Mouse (Mus musculus) urinary bladder, postnatal 25 days (tissue): Measurements from ENCODE around the gene Zbtb12.
"Not testable (repeated sequence)": the region's sequence is repeated elsewhere in the genome, so short reads cannot be mapped to it uniquely, and the experiment has no call there.

Source experiments
- DNase-seq: peaks from one replicate; pipeline ENCODE4 v3.0.0; 2022; ENCODE audit warnings: low spot score

Zbtb12 gene

DNA sequence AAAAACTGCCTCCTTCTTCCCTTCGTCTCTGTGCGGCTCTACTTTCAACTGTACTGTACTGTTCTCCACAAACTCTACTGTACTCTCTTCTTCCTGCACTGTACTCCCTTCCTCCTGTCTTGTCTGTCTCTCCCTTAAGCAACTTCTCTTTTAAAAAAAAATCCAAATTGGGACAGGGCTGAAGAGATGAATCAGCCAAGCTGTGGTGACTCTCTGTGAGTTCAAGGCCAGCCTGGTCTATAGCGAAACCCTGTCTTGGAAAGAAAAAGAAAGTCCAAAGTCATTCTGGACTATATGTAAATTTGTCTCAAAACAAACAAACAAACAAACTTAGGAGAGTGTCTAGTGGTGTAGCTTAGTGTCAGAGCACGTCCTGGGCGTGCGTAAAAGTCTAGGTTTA, 5.0 kb upstream of the Zbtb12 start:
- DNase-seq, result no peak

DNA sequence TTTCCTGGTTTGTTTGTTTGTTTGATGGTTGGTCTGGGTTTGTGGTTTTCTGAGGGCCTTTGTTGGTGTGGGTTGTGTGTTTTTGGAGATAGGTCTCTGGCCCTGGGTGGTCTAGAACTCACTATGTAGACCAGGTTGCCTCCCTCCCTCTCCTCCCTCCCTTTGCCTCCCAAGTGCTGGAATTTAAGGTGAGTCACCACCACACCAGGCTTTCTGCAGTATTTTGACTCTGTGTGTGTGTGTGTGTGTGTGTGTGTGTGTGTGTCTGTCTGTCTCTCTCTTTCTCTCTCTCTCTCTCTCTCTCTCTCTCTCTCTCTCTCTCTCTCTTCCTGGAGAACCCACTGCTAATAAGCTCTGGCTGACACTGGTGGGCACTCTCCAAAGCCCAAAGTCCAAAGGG, 1.9 kb downstream of the Zbtb12 start:
- DNase-seq, result no peak

DNA sequence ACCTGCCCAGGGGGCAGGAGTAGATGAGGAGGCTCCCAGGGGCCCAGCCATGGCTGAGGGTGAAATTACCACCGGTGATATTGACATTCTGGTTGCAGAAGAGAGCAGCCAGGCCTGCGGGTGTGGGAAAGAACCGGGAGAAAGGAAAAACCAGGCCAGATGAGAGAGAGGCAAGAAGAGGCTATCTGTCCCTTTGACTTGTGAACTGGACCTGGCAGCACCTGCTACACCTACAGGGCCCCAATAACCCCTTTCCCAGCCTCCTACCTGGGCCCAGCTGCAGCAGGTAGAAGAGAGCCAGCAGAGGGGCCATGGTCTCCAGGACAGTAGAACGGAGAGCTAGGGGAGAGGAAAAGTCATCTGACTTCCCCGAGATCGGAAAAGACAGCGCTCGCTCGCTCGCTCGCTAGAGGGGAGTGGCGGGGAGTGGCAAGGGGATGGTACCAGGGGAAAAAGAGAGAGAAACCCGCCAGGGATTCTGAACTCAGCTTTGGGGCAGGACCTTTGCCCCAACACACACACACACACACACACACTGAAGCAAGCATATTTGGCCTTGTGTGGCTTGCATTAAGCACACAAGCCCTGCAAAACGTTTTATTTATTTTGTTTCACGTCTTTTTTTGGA, 2.5 kb downstream of the Zbtb12 start, which contains the start of gene Gm20547:
Gene Gm20547 (minus strand): TSS at position 360 of the 628 bp plus-strand sequence.
- no peak for DNase-seq

DNA sequence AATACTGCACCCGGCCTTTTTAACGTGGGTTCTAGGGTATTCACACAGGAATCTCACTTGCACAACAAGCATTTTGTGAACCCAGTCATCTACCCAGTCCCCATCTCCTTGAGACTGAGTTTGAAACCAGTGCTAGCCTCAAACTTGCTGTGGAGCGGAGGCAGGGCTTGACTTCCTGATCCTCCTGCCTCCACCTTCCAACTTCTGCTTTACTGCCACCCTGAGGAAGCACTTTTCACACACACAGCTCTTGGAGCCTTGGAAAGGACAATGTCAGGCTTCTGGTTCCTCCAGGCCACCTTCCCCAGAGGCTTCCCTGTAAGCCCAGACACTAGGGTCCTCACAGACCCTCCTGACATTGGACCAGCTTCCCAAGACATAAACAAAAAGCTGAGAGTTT, 4.0 kb downstream of the Zbtb12 start:
- no peak for DNase-seq

DNA sequence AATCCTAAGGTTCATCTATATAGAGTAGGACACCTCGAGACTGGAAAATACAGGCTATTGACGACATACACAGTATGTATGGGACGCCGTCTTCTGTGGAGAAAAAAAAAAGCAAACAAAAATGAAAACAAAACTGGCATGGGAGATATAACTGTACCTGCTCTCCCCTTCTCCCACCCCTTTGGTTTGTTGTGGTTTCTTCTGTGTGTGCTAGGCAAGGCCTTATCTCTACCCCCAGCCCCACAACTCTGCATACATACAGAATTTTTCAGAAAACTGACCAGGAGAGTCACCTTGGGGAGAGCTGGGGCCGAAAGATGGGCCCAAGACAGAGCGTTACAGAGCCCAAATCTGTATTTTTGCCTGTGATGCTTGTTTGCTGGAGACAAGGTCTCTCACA, 5.4 kb downstream of the Zbtb12 start:
- DNase-seq, result no peak

DNA sequence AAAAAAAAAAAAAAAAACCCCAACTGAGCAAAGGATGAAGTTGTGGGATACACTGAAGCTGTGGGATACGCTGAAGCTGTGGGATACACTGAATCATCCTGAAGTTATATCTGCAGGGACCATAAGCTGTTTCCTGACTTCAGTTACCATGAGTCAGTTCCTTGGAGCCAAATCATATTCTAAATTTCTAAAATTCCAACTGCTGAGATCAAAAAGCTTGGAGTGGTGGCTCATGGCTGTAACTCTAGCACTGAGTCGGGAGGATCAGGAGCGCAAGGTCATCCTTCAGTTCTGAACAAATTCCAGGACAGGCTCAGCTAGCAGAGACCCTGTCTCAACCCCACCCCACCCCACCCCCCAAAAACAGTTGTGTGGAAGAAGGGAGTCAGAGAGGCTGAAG, 6.3 kb downstream of the Zbtb12 start:
- DNase-seq, result no peak

DNA sequence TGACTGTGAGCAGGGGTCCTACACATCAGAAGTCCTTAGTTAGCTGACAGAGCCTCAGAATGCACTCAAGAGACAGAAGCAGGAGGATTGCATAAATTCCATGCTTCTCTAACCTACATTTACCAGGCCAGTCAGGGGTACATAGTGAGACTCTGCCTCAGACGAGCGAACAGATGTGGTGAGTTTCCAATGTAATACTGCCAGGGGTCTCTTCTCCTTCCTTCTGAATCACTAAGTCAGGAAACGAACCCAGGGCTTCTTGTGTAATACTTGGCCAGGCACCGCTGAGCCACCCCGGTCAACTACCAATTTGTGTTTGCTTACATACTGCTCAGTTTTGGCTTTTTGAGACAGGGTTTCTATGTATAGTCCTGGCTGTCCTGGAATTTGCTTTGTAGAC, 8.7 kb downstream of the Zbtb12 start:
- DNase-seq, result no peak

DNA sequence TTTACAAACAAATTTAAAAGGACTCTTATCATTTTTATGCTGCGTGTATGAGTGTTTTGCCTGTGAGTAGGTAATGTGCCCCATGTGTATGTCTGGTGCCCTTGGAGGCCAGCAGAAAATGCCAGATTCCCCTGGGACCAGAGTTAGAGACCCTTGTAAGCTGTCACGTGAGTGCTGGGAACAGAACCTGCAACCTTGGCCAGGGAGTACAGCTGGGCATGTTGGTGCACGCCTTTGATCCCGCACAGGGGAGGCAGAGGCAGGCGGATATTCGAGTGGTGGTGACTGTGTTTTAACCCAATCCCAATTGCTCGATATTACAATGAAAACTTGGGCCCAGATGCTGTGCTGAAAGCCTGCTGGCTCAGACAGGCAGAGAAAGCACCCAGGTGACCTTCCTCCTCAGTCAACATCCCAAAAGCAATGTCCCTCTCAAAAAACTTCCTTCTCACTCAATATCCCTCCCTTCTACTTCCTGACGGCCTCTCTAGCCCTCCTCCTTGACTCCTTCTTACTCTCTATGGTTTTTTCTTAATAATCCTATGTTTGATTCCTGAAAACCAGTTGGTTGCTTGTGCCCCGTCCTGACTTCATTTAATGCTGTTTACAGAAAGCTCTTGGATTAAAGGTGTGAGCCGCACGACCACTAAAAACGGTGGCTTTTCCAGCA, 10.9 kb downstream of the Zbtb12 start:
- DNase-seq, result no peak

DNA sequence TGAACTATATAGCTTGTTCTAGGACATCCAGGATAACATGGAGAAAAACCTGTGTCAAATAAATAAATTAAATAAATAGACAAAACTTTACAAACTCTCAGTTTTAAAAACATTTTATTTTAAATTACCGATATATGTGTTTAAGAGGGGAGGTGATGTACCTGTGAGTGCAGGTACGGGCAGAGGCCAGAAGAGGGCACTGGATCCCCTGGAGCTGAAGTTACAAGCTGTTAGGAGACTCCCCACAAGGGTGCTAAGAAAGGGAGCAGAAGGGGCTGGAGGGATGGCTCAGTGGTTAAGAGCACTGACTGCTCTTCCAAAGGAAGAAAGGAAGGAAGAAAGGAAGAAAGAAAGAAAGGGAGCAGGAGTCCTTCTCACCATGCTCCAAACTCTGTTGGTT, 12.1 kb downstream of the Zbtb12 start:
- DNase-seq, result no peak

DNA sequence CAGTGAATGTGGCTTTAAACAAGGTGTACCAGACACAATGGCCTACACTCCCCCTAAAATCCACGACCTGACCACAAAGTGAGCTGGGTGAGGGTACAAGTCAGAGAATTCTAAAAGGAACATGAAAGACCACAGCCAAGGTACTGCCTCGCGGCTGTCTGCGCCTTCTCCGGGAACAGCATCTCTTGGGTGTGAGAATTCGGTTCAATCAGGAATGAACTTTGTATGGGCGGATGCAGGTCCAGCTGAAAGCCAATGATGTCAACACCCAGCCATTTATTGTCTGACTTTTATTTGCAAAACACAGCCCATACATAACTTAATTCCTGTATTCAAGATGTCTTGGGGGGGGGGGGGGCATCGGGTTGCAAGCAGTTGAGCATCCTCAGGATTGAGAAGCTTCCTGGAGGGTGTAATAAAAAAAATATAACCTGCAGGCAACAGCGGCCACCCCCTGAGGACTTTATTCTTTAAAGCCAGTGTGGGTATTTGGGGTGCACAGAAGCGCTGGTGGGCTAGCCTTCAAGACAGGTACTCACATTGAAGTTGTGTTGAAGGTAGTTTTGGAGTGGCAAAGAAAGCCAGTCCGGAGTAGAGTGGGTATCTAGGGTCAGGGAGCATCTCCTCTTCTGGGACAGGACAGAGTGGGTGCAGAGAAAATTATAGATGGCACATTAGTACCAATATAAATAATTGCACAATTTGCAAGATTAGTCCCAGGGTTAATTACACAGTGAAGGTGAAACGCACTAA, 14.0 kb downstream of the Zbtb12 start:
- DNase-seq, result no peak

DNA sequence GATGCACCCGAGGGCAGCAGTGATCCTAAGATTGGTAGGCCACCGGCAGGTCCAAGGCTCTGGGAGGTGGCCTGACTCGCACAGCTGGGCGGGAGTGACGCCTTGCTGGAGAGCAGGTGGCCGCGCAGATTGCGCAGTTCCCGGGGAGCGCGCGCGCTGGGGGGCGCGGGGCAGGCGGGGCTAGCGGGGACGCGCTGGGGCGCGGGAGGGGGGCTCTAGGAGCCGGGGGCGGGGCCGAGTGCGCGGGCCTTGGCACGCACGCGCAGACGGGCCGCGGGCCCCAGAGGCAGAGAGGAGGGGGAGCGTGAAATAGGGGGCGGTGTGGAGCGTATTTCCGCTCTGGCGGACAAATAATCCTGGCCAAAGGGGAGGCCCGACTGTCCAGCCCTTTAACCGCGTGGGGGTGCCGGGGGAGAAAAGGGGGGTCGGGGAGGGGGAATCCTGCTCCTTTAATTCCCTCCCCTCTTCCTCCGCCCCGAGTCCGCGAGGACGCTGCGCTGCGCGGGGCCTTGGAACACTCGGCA, 14.9 kb downstream of the Zbtb12 start:
- peak; percentile 94 for DNase-seq

DNA sequence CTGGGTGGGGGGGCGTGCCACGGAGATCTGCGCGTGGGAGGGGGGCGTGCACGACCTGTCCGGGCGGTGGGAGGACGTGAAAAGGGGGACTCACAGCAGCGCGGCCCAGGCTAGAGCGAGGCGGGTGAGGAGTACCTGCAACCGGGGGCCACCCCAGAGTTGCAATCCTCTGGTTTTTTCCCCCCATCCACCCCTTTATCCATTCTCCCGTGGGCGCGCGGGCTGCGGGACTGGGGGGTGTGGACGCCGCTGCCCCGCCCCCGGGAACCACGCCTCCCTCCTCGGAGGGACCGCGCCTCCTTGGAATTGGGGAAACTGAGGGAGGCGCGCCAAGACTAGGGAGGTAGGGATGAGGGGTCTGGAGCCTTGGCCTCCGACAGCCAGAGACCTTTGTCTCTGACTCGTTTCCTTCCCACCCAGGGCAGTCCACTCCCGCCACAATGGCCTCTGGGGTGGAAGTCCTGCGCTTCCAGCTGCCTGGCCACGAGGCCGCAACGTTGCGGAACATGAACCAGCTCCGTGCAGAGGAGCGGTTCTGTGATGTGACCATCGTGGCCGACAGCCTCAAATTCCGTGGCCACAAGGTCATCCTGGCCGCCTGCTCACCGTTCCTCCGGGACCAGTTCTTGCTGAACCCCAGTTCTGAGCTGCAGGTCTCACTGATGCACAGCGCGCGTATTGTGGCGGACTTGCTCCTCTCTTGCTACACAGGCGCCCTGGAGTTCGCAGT, 15.7 kb downstream of the Zbtb12 start:
- DNase-seq, result peak; percentile 68

DNA sequence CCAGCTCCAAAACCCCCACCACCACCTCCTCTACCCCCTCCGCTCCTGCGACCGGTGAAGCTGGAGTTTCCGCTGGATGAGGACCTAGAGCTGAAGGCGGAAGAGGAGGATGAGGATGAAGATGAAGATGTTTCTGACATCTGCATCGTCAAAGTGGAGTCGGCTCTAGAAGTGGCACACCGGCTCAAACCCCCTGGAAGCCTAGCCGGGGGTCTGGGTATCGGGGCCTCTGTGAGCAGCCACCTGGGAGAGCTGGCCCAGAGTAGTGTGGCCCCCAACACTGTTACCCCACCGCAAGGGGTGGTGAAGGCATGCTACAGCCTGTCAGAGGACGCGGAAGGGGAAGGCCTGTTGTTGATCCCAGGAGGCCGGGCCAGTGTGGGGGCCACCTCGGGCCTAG, 16.4 kb downstream of the Zbtb12 start:
- DNase-seq, result no peak

DNA sequence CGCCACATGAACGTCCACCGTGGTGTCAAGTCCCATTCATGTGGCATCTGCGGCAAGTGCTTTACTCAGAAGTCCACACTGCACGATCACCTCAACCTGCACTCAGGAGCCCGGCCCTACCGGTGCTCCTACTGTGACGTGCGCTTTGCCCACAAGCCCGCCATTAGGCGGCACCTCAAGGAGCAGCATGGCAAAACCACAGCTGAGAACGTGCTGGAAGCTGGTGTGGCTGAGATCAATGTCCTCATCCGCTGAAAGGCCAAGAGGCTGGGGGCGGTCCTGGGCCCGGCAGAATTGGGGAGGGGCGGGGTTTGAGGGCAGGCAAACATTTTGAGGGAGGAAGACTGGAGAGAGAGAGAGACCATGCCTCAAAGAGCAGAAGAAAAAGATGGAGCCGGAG, 17.1 kb downstream of the Zbtb12 start:
- DNase-seq, result no peak

DNA sequence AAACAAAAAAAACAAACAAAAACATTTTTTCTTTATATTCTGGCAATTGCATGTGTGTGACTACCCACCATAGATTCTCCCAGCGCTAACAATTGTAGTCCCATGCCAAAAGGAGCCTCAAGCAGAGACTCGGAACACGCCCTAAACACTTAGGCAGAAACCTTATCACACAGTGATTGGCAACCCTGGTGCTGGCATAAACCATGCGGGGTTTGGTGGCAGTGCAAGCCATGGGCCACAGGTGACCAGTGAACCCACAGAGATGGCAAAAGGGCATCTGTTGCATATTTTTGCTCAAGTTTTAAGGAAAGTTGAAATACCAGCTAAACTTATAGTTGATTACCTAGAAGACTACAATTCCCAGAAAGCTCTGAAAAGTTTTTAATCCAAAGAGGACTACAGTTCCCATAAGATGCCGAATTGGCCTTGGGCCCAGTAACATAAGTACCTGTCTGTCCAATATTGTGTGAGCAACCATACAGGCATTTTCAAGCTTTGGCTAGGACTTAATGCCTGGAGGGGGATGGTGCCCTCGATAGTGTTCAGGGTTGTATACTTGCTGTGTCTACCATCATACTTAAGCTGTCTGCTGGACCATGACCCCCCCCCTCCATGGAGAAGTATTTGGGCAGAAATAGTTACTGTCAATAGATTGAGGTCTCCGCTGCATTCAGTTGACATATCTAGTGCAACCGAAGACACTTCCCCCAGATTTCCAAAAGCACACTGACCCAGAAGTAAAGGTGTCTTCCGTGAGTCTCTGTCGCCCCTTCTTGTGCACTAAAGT, 18.3 kb downstream of the Zbtb12 start:
- DNase-seq, result no peak

DNA sequence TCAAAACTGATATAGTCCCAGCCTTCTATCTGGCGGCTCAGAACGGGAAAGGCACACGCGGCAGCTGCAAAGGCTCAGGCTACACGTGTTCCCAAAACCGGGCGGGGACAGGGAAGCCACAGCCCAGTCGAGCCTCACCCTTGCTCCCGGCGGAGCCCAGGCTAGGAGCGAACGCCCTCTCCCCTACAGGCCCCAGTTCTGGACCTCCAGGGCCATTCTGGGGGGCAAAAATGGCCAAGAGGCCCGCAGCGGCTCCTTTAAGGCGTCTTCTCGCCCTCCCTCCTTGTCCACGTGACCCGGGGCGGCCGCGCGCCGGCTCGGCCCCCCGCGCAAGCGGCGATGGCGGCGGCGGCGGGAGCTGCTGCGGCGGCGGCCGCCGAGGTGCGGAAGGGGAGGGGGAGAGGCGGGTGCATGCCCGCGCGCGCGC, 18.9 kb downstream of the Zbtb12 start, which contains the start of the genes C2 and Ehmt2:
Gene C2 (minus strand): TSS at position 106 of the 427 bp plus-strand sequence.
Gene Ehmt2 (plus strand): TSS at position 310 of the 427 bp plus-strand sequence.
- peak; percentile 76 for DNase-seq

DNA sequence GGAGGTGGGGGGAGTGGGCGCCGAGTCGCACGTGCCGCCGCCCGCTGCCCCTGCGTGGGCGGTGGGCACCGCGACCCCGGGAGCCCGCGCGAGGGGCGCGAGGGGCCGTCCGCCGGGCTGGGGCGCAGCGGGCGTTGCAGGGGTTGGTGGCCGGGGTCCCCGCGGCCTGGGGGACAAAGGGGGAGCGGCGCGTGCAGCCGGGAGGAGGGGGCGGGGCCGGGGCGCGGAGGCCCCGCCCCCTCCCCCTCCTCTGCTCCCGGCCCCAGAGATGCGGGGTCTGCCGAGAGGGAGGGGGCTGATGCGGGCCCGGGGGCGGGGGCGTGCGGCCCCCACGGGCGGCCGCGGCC, 19.4 kb downstream of the Zbtb12 start:
- no peak for DNase-seq

DNA sequence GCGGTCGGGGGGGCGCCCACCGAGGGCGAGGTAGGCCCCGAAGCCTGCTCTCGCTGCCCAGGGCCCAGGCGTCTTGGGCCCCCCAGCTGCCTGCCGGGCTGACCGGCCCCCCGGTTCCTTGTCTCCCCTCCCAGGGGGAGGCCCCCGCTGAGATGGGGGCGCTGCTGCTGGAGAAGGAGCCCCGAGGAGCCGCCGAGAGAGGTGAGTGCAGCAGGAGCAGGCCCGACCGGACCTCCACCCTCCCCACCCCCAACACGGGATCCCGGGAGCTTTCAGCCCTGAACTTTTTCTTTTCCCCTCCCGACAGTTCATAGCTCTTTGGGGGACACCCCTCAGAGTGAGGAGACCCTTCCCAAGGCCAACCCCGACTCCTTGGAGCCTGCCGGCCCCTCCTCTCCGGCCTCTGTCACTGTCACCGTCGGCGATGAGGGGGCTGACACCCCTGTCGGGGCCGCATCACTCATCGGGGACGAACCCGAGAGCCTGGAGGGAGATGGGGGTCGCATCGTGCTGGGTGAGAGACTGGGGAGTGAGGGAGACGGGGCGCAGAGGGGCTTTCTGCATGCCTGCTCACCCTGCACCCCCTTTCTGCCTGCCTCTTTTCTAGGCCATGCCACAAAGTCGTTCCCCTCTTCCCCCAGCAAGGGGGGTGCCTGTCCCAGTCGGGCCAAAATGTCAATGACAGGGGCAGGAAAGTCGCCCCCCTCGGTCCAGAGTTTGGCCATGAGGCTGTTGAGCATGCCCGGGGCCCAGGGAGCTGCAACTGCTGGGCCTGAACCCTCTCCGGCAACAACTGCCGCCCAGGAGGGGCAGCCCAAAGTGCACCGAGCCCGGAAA, 20.0 kb downstream of the Zbtb12 start:
- peak; percentile 48 for DNase-seq

DNA sequence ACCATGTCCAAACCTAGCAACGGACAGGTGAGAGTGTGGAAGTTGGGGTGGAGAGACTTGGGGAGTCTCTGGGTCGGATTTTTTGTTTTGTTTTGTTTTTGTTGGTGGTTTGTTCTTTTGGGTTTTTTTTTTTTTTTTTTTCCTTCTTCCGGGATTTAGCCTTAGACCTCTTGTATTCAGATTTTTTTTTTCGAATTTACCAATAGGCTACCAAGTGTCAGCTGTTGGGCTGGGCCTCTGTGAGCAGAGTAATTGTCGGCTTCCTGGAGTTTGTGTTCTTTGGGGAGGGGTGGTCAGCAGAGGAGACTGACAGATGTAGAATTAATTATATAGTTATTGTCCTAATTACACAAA, 20.6 kb downstream of the Zbtb12 start:
- no peak for DNase-seq

DNA sequence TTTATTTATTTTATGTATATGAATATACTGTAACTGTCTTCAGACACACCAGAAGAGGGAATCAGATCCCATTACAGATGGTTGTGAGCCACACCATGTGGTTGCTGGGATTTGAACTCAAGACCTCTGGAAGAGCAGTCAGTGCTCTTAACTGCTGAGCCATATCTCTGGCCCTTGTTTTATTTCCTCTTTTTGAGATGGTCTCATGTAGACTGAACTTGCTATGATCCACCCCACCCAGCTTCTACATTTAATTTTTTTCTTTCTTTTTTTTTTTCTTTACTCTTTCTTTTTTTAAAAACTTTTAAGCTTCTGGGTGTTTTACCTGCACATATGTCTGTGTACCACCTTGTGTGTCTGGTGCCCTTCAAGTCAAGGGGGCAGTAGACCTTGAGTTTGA, 21.5 kb downstream of the Zbtb12 start:
- DNase-seq, result not testable (repeated sequence)

DNA sequence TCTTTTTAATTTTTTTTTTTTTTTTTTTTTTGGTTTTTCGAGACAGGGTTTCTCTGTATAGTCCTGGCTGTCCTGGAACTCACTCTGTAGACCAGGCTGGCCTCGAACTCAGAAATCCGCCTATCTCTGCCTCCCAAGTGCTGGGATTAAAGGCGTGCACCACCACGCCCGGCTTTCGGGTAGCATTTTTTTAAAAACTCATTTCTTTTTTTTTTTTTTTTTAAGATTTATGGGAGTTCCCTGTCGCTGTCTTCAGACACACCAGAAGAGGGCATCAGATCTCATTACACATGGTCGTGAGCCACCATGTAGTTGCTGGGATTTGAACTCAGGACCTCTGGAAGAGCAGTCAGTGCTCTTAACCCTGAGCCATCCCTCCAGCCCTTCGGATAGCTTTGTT, 22.7 kb downstream of the Zbtb12 start:
- DNase-seq, result not testable (repeated sequence)
